Mouse (Mus musculus): ENCODE results near the gene Ap2a2. TPM values are rescaled to one million over a fixed set of nuclear protein-coding genes. Genes with fewer than 3 reads are reported as not detected.
"Not testable (repeated sequence)": the region's sequence is repeated elsewhere in the genome, so short reads cannot be mapped to it uniquely, and the experiment has no call there.

Gene Ap2a2
- total RNA-seq, 2 experiments from 2014 or later = 230 to 231 TPM

GRCm38 (mm10) chr7:141588890-141589289 lies 26.9 kb downstream of the Ap2a2 start:
- DNase-seq (ENCODE audit: low spot score in 2 of 2) = no peak
- intact Hi-C loops (cut with DNase I) = no loop called here

- intact Hi-C loops (cut with DNase I); DNase-seq (ENCODE audit: low spot score in 2 of 2): not testable (repeated sequence)
These were observed 28.3 kb downstream of the Ap2a2 start for GRCm38 (mm10) chr7:141590249-141590648.

- intact Hi-C loops (cut with DNase I) = no loop called here
- DNase-seq (ENCODE audit: low spot score in 2 of 2) = no peak
These were observed 29.0 kb downstream of the Ap2a2 start for GRCm38 (mm10) chr7:141590959-141591358.

GRCm38 (mm10) chr7:141592096-141592495 lies 30.1 kb downstream of the Ap2a2 start:
- intact Hi-C loops (cut with DNase I) = no loop called here
- no peak for DNase-seq (ENCODE audit: low spot score in 2 of 2)

- intact Hi-C loops (cut with DNase I) = no loop called here
- DNase-seq (ENCODE audit: low spot score in 2 of 2) = no peak
These were observed 31.1 kb downstream of the Ap2a2 start for GRCm38 (mm10) chr7:141593056-141593455.

GRCm38 (mm10) chr7:141596971-141597370 lies 35.0 kb downstream of the Ap2a2 start:
- DNase-seq (ENCODE audit: low spot score in 2 of 2) = no peak
- intact Hi-C loops (cut with DNase I) = no loop called here

- intact Hi-C loops (cut with DNase I) = no loop called here
- no peak for DNase-seq (ENCODE audit: low spot score in 2 of 2)
These were observed 35.6 kb downstream of the Ap2a2 start for GRCm38 (mm10) chr7:141597563-141597962.

GRCm38 (mm10) chr7:141607717-141608116 lies 45.7 kb downstream of the Ap2a2 start:
- intact Hi-C loops (cut with DNase I) = loop anchor here (1.0 kb wide), 1 partner anchor 45 kb away; the partner anchor contains the start of gene Ap2a2
- peak; percentile 18 to 79 for DNase-seq (ENCODE audit: low spot score in 2 of 2)

- intact Hi-C loops (cut with DNase I) = no loop called here
- peak in 1 of 2 experiments; percentile 60 for DNase-seq (ENCODE audit: low spot score in 2 of 2)
These were observed 47.9 kb downstream of the Ap2a2 start for GRCm38 (mm10) chr7:141609719-141610514.

- intact Hi-C loops (cut with DNase I) = no loop called here
- no peak for DNase-seq (ENCODE audit: low spot score in 2 of 2)
These were observed 49.9 kb downstream of the Ap2a2 start for GRCm38 (mm10) chr7:141611711-141612370.

- intact Hi-C loops (cut with DNase I) = no loop called here
- DNase-seq (ENCODE audit: low spot score in 2 of 2) = no peak
These were observed 50.4 kb downstream of the Ap2a2 start for GRCm38 (mm10) chr7:141612371-141612760.

GRCm38 (mm10) chr7:141612791-141613190 lies 50.8 kb downstream of the Ap2a2 start:
- DNase-seq (ENCODE audit: low spot score in 2 of 2) = no peak
- intact Hi-C loops (cut with DNase I) = no loop called here

GRCm38 (mm10) chr7:141614329-141614832 lies 52.4 kb downstream of the Ap2a2 start:
- intact Hi-C loops (cut with DNase I) = no loop called here
- no peak for DNase-seq (ENCODE audit: low spot score in 2 of 2)

GRCm38 (mm10) chr7:141624214-141624613 lies 62.2 kb downstream of the Ap2a2 start:
- no peak for DNase-seq (ENCODE audit: low spot score in 2 of 2)
- intact Hi-C loops (cut with DNase I) = no loop called here

- no peak for DNase-seq (ENCODE audit: low spot score in 2 of 2)
- intact Hi-C loops (cut with DNase I) = no loop called here
These were observed 63.3 kb downstream of the Ap2a2 start for GRCm38 (mm10) chr7:141625120-141625810.

GRCm38 (mm10) chr7:141628018-141628417 lies 66.0 kb downstream of the Ap2a2 start:
- intact Hi-C loops (cut with DNase I) = no loop called here
- no peak for DNase-seq (ENCODE audit: low spot score in 2 of 2)

- no peak for DNase-seq (ENCODE audit: low spot score in 2 of 2)
- intact Hi-C loops (cut with DNase I) = no loop called here
These were observed 67.3 kb downstream of the Ap2a2 start for GRCm38 (mm10) chr7:141629241-141629640.

- DNase-seq (ENCODE audit: low spot score in 2 of 2); intact Hi-C loops (cut with DNase I): not testable (repeated sequence)
These were observed 76.1 kb downstream of the Ap2a2 start for GRCm38 (mm10) chr7:141638077-141638476.

GRCm38 (mm10) chr7:141638513-141639334 lies 76.8 kb downstream of the Ap2a2 start:
- intact Hi-C loops (cut with DNase I); DNase-seq (ENCODE audit: low spot score in 2 of 2): not testable (repeated sequence)

Measured in left cerebral cortex, postnatal 14 days (tissue).